ENCODE assay signal across 31 mouse cellular contexts in the genomic region with DNA sequence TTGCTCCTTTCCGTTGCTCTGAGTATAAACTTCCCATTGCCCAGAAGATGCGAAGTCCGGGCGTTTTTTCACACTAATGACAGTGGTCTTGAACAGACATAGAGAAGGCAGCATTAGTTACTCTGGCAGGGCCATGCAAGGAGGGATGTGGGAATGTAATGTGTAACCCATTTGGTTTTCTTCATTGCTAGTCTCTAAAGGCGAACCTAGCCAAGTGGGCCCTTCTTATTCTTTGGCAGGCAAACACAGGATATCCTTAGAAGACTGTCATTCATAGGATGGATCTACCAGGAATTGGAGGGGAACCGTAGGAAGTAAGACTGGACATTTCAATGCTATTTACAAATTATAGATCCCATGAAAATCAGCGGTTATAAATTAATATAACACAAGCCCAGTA. TPM values are rescaled to one million over a fixed set of nuclear protein-coding genes. Genes with fewer than 3 reads are reported as not detected.
"Had no signal": no experiment of that assay in that cellular context is flagged by ENCODE, and none has a peak within 500 bp of the region (broad histone marks: within the 10 kb centered on the region; RNA-seq: fewer than 3 reads in every experiment).

No protein-coding gene starts in this region.

- H3K9ac ChIP-seq: heart, embryonic 12.5 days; hindbrain, embryonic 12.5 days; hindbrain, embryonic 14.5 days; intestine, embryonic 15.5 days; limb, embryonic 12.5 days; liver, embryonic 13.5 days; liver, embryonic 15.5 days had no signal

- H3K4me1 ChIP-seq: heart, embryonic 12.5 days; hindbrain, embryonic 10.5 days; hindbrain, embryonic 12.5 days; intestine, embryonic 15.5 days; limb, embryonic 10.5 days; limb, embryonic 12.5 days; liver, embryonic 13.5 days had no signal

- H3K4me3 ChIP-seq: heart, embryonic 12.5 days; hindbrain, embryonic 10.5 days; hindbrain, embryonic 12.5 days; intestine, embryonic 15.5 days; layer of hippocampus, adult 2 months; left cerebral cortex, adult 2 months; limb, embryonic 10.5 days; limb, embryonic 12.5 days; liver, embryonic 13.5 days; liver, embryonic 15.5 days had no signal

- DNase-seq: gastrocnemius, postnatal 25 days; heart, postnatal 10 days; heart, postnatal 36 days; kidney, adult 18-20 months; kidney, adult 8-10 months; kidney, postnatal 10 days; kidney, postnatal 4 days; liver; liver, embryonic 13.5 days had no signal

- H3K36me3 ChIP-seq: heart, embryonic 12.5 days; hindbrain, embryonic 10.5 days; hindbrain, embryonic 12.5 days; intestine, embryonic 15.5 days; limb, embryonic 10.5 days; limb, embryonic 12.5 days; liver, embryonic 13.5 days; liver, embryonic 15.5 days had no signal

- H3K27ac ChIP-seq: hindbrain, embryonic 10.5 days; hindbrain, embryonic 12.5 days; hindbrain, embryonic 14.5 days; intestine, embryonic 15.5 days; layer of hippocampus, adult 2 months; left cerebral cortex, adult 2 months; limb, embryonic 10.5 days; limb, embryonic 12.5 days; liver, embryonic 13.5 days; liver, embryonic 15.5 days had no signal

- H3K27me3 ChIP-seq: heart, embryonic 12.5 days; hindbrain, embryonic 12.5 days; intestine, embryonic 15.5 days; limb, embryonic 12.5 days; liver, embryonic 13.5 days; liver, embryonic 15.5 days had no signal

RNA-seq across cellular contexts. Expression of gene Fmo2, which starts 10.9 kb away (rescaled TPM):
- total RNA-seq: granulocyte monocyte progenitor cell, adult 5-6 weeks had no signal
- polyA plus RNA-seq: hindbrain, embryonic 10.5 days; hindbrain, embryonic 12.5 days; inflammation-experienced regulatory T-cells, adult 6 months; liver, embryonic 11.5 days had no signal

RNA-seq across cellular contexts. Expression of gene Fmo6, which starts 49.7 kb away (rescaled TPM):
- total RNA-seq: gastrocnemius, adult 8-10 months; gastrocnemius, postnatal 25 days; granulocyte monocyte progenitor cell, adult 5-6 weeks; heart, adult 8-10 months; heart, postnatal 10 days; heart, postnatal 36 days; layer of hippocampus, adult 2 months; layer of hippocampus, postnatal 10 days; layer of hippocampus, postnatal 25 days; left cerebral cortex, adult 2 months; left cerebral cortex, postnatal 14 days; left cerebral cortex, postnatal 36 days had no signal
- polyA plus RNA-seq: heart, embryonic 12.5 days; heart, embryonic 14.5 days; hindbrain, embryonic 10.5 days; hindbrain, embryonic 12.5 days; hindbrain, embryonic 14.5 days; hindbrain, embryonic 16.5 days; inflammation-experienced regulatory T-cells, adult 6 months; intestine, embryonic 15.5 days; intestine, postnatal 0 days; limb, embryonic 10.5 days; liver, embryonic 11.5 days; liver, embryonic 13.5 days; liver, embryonic 15.5 days had no signal
